Mouse (Mus musculus) brain, adult 10 weeks (tissue): ENCODE measurements around the gene Paqr5. TPM values are rescaled to one million over a fixed set of nuclear protein-coding genes. Genes with fewer than 3 reads are reported as not detected.

Source experiments
- polyA plus RNA-seq: library from polyadenylated mRNA; stranded (reverse); fragments of 350-450 nt; fragmentation: Illumina TruSeq; extraction: RNeasy Lipid Tissue Mini Kit (QIAGEN cat#74804); gene quantifications from one replicate; pipeline ENCODE4 v1.2.3, GENCODE M21; 2015; ENCODE audit warnings: low read depth, low replicate concordance

The Paqr5 gene
- 2.6 TPM for polyA plus RNA-seq

GRCm38 (mm10) chr9:62026600-62026999 is at the start of gene Paqr5:
Gene Paqr5 (minus strand): TSS chr9:62026856.

GRCm38 (mm10) chr9:61946623-61947401 is 79.8 kb downstream of the Paqr5 start, which contains the start of gene Kif23:
Gene Kif23 (minus strand): TSS chr9:61946774.

GRCm38 (mm10) chr9:61914203-61914916 is 112.3 kb downstream of the Paqr5 start, which contains the start of gene Rplp1:
Gene Rplp1 (minus strand): TSS chr9:61914542.

Other genes starting within 250 kb of the Paqr5 start
- 3,719 TPM for gene Rplp1, start 112.3 kb downstream of the Paqr5 start, polyA plus RNA-seq
- gene Kif23, start 80.1 kb downstream of the Paqr5 start, polyA plus RNA-seq = 1.2 TPM
- 22.0 TPM for gene Glce, start 95.8 kb upstream of the Paqr5 start, polyA plus RNA-seq